In genomic region chr15:101238885-101239511, GRCm38 (mm10) we compare ENCODE assay signal across 8 mouse cellular contexts. TPM values are rescaled to one million over a fixed set of nuclear protein-coding genes. Genes with fewer than 3 reads are reported as not detected.
DNase-seq lines count a peak whose midpoint lies in the region; ATAC-seq lines count a peak whose summit lies in the region.

No protein-coding gene starts in this region.

- WGBS in heart, embryonic 12.5 days = 4% methylated on average over 28 of the region's 28 CpGs

- DNase-seq in urinary bladder, postnatal 25 days (ENCODE audit: low spot score) = peak; percentile 48
- no peak for DNase-seq in urinary bladder, adult 2 months (ENCODE audit: low spot score)
- peak; percentile 75 for DNase-seq in cerebellum, adult 9-11 months
- DNase-seq in kidney, postnatal 36 days = peak; percentile 43 to 80
- DNase-seq in lung, postnatal 10 days = peak; percentile 76
- peak; percentile 66 for DNase-seq in right cerebral cortex, postnatal 14 days

- H3K36me3 ChIP-seq in heart, embryonic 12.5 days = no peaks in the 10 kb centered on the region

- H3K4me3 ChIP-seq in heart, embryonic 12.5 days = peak overlapping the region; percentile 43

- H3K4me2 ChIP-seq in heart, embryonic 12.5 days = peak overlapping the region; percentile 89

- no peaks in the 10 kb centered on the region for H3K27me3 ChIP-seq in heart, embryonic 12.5 days (replicated peaks)

- H3K4me1 ChIP-seq in heart, embryonic 12.5 days (replicated peaks) = peaks cover 42% of the 10 kb centered on the region

- ATAC-seq in heart, embryonic 12.5 days (ENCODE audit: insufficient number of reproducible peaks, low FRiP score) = no peak
- no peak for ATAC-seq in monocyte, adult 5-6 weeks (replicated peaks; ENCODE audit: insufficient number of reproducible peaks, low FRiP score, low TSS enrichment, poor library complexity, severe bottlenecking)

- H3K9ac ChIP-seq in heart, embryonic 12.5 days = peak overlapping the region; percentile 69

- H3K9me3 ChIP-seq in heart, embryonic 12.5 days (replicated peaks) = no peaks in the 10 kb centered on the region

- H3K27ac ChIP-seq in heart, embryonic 12.5 days (ENCODE audit: poor library complexity, severe bottlenecking) = no peak overlapping the region

RNA-seq across cellular contexts. Expression of gene Grasp, which starts 15.0 kb away (rescaled TPM):
- polyA plus RNA-seq in urinary bladder, adult 2 months (2012; rRNA removed) = 8.7 and 9.7 TPM in 2 replicates
- 6.6 and 7.3 TPM in 2 replicates for polyA plus RNA-seq in heart, embryonic 12.5 days (2016; fragmentation: Nextera tagmentation; extraction: Ambion mirVana)
- total RNA-seq in monocyte, adult 5-6 weeks (2017) = 4.9 to 10.8 TPM (median 9.0 TPM) in 3 replicates

RNA-seq across cellular contexts. Expression of gene Nr4a1, which starts 15.1 kb away (rescaled TPM):
- polyA plus RNA-seq in urinary bladder, adult 2 months (2012; rRNA removed) = 11.7 and 12.4 TPM in 2 replicates
- 14.4 and 17.4 TPM in 2 replicates for polyA plus RNA-seq in heart, embryonic 12.5 days (2016; fragmentation: Nextera tagmentation; extraction: Ambion mirVana)
- total RNA-seq in monocyte, adult 5-6 weeks (2017) = 717 to 1,434 TPM (median 717 TPM) in 3 replicates

RNA-seq across cellular contexts. Expression of gene Atg101, which starts 45.1 kb away (rescaled TPM):
- 40.5 and 54.0 TPM in 2 replicates for polyA plus RNA-seq in urinary bladder, adult 2 months (2012; rRNA removed)
- polyA plus RNA-seq in heart, embryonic 12.5 days (2016; fragmentation: Nextera tagmentation; extraction: Ambion mirVana) = 46.6 and 49.7 TPM in 2 replicates
- 52.9 to 72.0 TPM (median 58.7 TPM) in 3 replicates for total RNA-seq in monocyte, adult 5-6 weeks (2017)

RNA-seq across cellular contexts. Expression of gene 6030408B16Rik, which starts 54.0 kb away (rescaled TPM):
- 2.2 and 3.5 TPM in 2 replicates for polyA plus RNA-seq in urinary bladder, adult 2 months (2012; rRNA removed)
- polyA plus RNA-seq in heart, embryonic 12.5 days (2016; fragmentation: Nextera tagmentation; extraction: Ambion mirVana) = 0.73 and 0.83 TPM in 2 replicates
- total RNA-seq in monocyte, adult 5-6 weeks (2017) = 0.75 to 1.4 TPM in 2 of 3 replicates, not detected in the other
